8 mouse cellular contexts compared by ENCODE assay signal in the genomic region with DNA sequence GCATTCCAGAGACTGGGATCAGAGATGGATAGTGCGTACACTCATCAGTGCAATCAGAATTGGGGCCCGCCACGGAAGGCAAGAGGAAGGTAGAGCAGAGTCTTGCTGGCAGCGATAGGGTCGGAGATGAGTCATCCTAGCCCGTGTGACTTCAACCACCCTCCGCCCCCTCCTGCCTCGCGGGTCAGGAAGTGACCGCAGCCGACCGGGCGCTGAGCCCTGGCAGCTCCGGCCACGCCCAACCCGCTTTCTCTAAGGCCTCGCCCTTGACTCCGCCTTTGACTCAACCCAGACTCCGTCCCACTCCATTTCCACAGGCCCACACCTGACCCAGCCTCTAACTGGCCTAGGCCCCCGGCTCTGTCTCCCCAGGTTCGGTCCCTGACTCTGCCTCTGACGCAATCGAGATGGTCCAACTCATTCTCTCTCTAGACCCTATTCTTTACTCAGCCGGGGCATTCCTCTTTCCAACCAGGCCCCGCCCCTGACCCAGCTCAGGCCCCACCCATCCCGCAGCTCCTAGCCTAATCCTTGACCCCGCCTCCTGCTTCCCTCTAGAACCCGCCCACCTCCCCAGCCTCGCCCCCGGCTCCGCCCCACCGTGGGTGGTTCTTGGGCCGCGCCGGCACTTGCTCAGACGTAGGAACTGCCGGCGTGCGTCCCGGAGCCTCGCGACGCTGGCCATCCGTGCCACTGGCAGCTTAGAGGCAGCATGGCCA. TPM values are rescaled to one million over a fixed set of nuclear protein-coding genes. Genes with fewer than 3 reads are reported as not detected.
DNase-seq lines count a peak whose midpoint lies in the region; ATAC-seq and TF ChIP-seq lines count a peak whose summit lies in the region.

A gene (plus strand): TSS at position 608 of the 719 bp plus-strand sequence.

- DNase-seq in A20 (ENCODE audit: low read depth, low spot score) = peak; percentile 98
- peak; percentile 98 to 99 for DNase-seq in heart, adult 9 months (ENCODE audit: low spot score in 2 of 2)
- peak; percentile 95 to 98 for DNase-seq in monocyte, adult 2 months (ENCODE audit: low read depth in 1 of 2, low spot score in 2 of 2)
- peak; percentile 95 to 96 for DNase-seq in spleen, postnatal 36 days (ENCODE audit: low spot score in 2 of 2)

- H3K27me3 ChIP-seq in kidney, embryonic 14.5 days (ENCODE audit: control insufficient read depth, insufficient read depth, low read length) = no peaks in the 10 kb centered on the region
- 0 out of 2 replicates have a peak, but pooled peaks cover 5% of the 10 kb centered on the region for H3K27me3 ChIP-seq in limb, embryonic 15.5 days

- H3K4me3 ChIP-seq in bone marrow macrophage, adult 2 months (ENCODE audit: insufficient read depth, low read length) = peak within 1 kb of the TSS; percentile 94
- H3K4me3 ChIP-seq in embryonic fibroblast, embryonic 13.5 days (ENCODE audit: insufficient read depth, low read length) = peak within 1 kb of the TSS; percentile 97
- H3K4me3 ChIP-seq in kidney, embryonic 14.5 days (ENCODE audit: low read length) = peak within 1 kb of the TSS; percentile 73
- peak within 1 kb of the TSS; percentile 77 for H3K4me3 ChIP-seq in limb, embryonic 15.5 days

- peak; percentile 76; the same call in 1 of the 2 replicates for TF ChIP-seq POLR2A in bone marrow macrophage, adult 2 months (IDR thresholded peaks at IDR 0.05; ENCODE audit: borderline replicate concordance, low read depth, low read length)
- TF ChIP-seq POLR2A in embryonic fibroblast, embryonic 13.5 days (IDR thresholded peaks at IDR 0.05; ENCODE audit: low read depth, low read length) = peak; percentile 98

- under 1% methylated on average over 42 of the region's 44 CpGs for WGBS in kidney, embryonic 14.5 days
- WGBS in limb, embryonic 15.5 days = under 1% methylated on average over 44 of the region's 44 CpGs

- H3K4me2 ChIP-seq in kidney, embryonic 14.5 days (replicated peaks; ENCODE audit: low read depth, low read length) = peak within 1 kb of the TSS; percentile 99
- peak within 1 kb of the TSS; percentile 99 for H3K4me2 ChIP-seq in limb, embryonic 15.5 days

- peak; percentile 96 for ATAC-seq in kidney, embryonic 14.5 days (ENCODE audit: low FRiP score, low TSS enrichment)
- ATAC-seq in limb, embryonic 15.5 days (ENCODE audit: insufficient number of reproducible peaks, low FRiP score, low TSS enrichment, low read depth) = peak; percentile 97

- peak within 1 kb of the TSS; percentile 76 for H3K9ac ChIP-seq in kidney, embryonic 14.5 days (ENCODE audit: low read depth, low read length)
- H3K9ac ChIP-seq in limb, embryonic 15.5 days = peak within 1 kb of the TSS; percentile 60

- H3K27ac ChIP-seq in bone marrow macrophage, adult 2 months (ENCODE audit: insufficient read depth, low read depth, low read length) = peak within 1 kb of the TSS; percentile 90
- H3K27ac ChIP-seq in embryonic fibroblast, embryonic 13.5 days (ENCODE audit: insufficient read depth, low read length) = peak within 1 kb of the TSS; percentile 57
- peak within 1 kb of the TSS; percentile 62; the same call in 1 of the 2 replicates for H3K27ac ChIP-seq in kidney, embryonic 14.5 days (ENCODE audit: low read depth, low read length)
- H3K27ac ChIP-seq in limb, embryonic 15.5 days = peak within 1 kb of the TSS; percentile 73

- no peaks in the 10 kb centered on the region for H3K36me3 ChIP-seq in kidney, embryonic 14.5 days (ENCODE audit: control insufficient read depth, insufficient read depth, low read length)
- no peaks in the 10 kb centered on the region for H3K36me3 ChIP-seq in limb, embryonic 15.5 days

- peaks cover 20% of the 10 kb centered on the region for H3K4me1 ChIP-seq in bone marrow macrophage, adult 2 months (ENCODE audit: control insufficient read depth, insufficient read depth, low read length)
- H3K4me1 ChIP-seq in embryonic fibroblast, embryonic 13.5 days (ENCODE audit: control insufficient read depth, insufficient read depth, low read length) = peaks cover 9% of the 10 kb centered on the region; the same call in 1 of the 2 replicates
- H3K4me1 ChIP-seq in kidney, embryonic 14.5 days (ENCODE audit: control insufficient read depth, insufficient read depth, low read length) = peaks cover 7% of the 10 kb centered on the region
- H3K4me1 ChIP-seq in limb, embryonic 15.5 days = peaks cover 20% of the 10 kb centered on the region; the same call in 1 of the 2 replicates

- TF ChIP-seq CTCF in bone marrow macrophage, adult 2 months (IDR thresholded peaks at IDR 0.05; ENCODE audit: low read depth, low read length) = no peak
- no peak for TF ChIP-seq CTCF in embryonic fibroblast, embryonic 13.5 days (IDR thresholded peaks at IDR 0.05; ENCODE audit: borderline replicate concordance, insufficient read depth, low read length)

- no peaks in the 10 kb centered on the region for H3K9me3 ChIP-seq in kidney, embryonic 14.5 days (ENCODE audit: control insufficient read depth, low read length)
- H3K9me3 ChIP-seq in limb, embryonic 15.5 days = no peaks in the 10 kb centered on the region

RNA-seq across cellular contexts. Expression of the gene that starts here (rescaled TPM):
- 5.3 and 6.8 TPM in 2 replicates for polyA plus RNA-seq in bone marrow macrophage, adult 2 months (2012; ENCODE audit: insufficient read depth, insufficient read length, missing spikeins)
- polyA plus RNA-seq in embryonic fibroblast, embryonic 13.5 days (2011; ENCODE audit: insufficient read length, low read depth, missing spikeins) = 14.7 and 15.4 TPM in 2 replicates
- polyA plus RNA-seq in kidney, embryonic 14.5 days (2014; fragmentation: Nextera tagmentation; extraction: Ambion mirVana) = 1.5 and 2.6 TPM in 2 replicates
- 0.99 and 1.0 TPM in 2 replicates for polyA plus RNA-seq in limb, embryonic 15.5 days (2015; fragmentation: Nextera tagmentation; extraction: Ambion mirVana)

Comparison
In these comparisons a context has a peak if more than half of its experiments do, and no peak if none do; other contexts are left out.
1. Peak in every context shown above with its lines: DNase-seq, ATAC-seq, H3K4me3 ChIP-seq and H3K27ac ChIP-seq.